Mouse (Mus musculus): ENCODE measurements at regions not wholly inside any gene's neighbourhood (a gene's known extent, or its start where the extent isn't known, plus 50 kb on each side); places are given as distances from the start of the nearest gene placed in this dataset.
A peak's percentile ranks its signal among the peaks of the same experiment; 100 is the strongest.

DNA sequence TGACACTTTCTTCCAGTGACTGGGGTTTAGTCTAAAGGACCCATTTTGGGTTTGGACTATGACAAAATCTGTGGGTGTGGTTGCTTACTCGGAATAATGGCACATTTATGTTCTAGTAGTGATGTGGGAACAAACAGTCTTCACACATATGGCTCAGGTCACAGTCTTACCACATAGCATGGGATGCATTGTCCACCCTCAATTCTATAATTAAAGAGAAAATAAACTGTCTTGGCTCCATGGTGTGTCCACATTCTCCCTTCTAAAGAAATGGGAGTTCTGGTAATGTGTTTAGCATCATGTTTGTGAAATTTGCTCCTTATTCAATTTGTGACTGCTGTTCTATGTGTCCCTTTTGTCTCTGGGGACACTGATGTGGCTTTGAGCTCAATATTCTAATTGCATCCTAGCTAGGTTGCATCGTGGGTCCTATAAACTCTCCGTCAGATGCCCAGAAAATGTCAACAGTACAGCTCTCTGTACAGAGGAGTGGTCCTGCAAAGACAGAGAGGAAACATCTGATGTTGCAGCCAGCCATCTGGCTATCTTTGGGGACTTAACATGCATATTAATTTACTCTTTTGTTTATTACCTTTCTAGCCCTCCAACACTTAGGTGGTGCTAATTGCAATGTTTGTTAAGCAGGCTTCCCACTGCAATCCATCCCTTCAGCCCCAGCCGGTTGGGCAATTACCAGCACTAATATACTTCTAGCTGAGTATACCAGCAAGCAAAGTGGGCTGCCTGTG lies 369.5 kb upstream of the Slc30a5 start:
- peaks cover 6% of the 10 kb centered on the region for H3K27me3 ChIP-seq
- no peaks in the 10 kb centered on the region for H3K9me3 ChIP-seq
- H3K36me3 ChIP-seq, result no peaks in the 10 kb centered on the region
- no peaks in the 10 kb centered on the region for H3K4me1 ChIP-seq
- WGBS, result 48% methylated on average over 4 of the region's 4 CpGs
- H3K9ac ChIP-seq, result no peak overlapping the region
- H3K4me3 ChIP-seq, result no peak overlapping the region
- no peak overlapping the region for H3K4me2 ChIP-seq (replicated peaks)
- ATAC-seq (ENCODE audit: low FRiP score, low read depth), result no peak
- H3K27ac ChIP-seq, result no peak overlapping the region

- WGBS, result 73% methylated on average over 7 of the region's 7 CpGs
- H3K4me1 ChIP-seq, result peaks cover 6% of the 10 kb centered on the region
- ATAC-seq (ENCODE audit: low FRiP score, low read depth), result no peak
These were observed 357.1 kb upstream of the Slc30a5 start for GRCm38 (mm10) chr13:101190249-101190830.

DNA sequence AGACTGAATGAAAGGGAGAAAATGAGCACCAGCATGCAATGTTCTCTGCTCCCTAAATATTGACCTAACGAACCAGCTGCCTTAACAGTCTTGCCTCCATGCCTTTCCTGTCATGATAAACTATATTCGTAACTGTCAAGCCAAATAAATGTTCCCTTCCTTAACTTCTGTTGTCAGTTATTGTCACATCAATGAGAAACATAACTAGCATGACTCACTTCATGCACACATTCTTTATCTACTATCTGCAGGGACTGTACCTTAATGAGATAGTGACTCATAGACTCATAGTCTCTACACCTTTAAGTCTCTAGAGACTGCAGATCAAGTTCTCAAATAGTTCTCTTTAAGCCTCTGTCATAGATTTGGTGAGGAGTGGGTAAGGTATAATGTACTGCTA lies 349.2 kb upstream of the Slc30a5 start:
- Histone ChIP-seq H3K36me3 (no peaks in the 10 kb centered on the region), H3K9ac (no peak overlapping the region), H3K4me2 (replicated peaks) (no peak overlapping the region), H3K27ac (no peak overlapping the region), H3K9me3 (no peaks in the 10 kb centered on the region), H3K4me1 (no peaks in the 10 kb centered on the region), H3K4me3 (no peak overlapping the region), H3K27me3 (peaks cover 4% of the 10 kb centered on the region; the same call in 1 of the 2 replicates)
- ATAC-seq (ENCODE audit: low FRiP score, low read depth), result no peak
- WGBS, result 84% methylated on average over 2 of the region's 2 CpGs

More at GRCm38 (mm10) chr13:101190249-101190830, 357.1 kb upstream of the Slc30a5 start:
- H3K27ac ChIP-seq, result no peak overlapping the region
- H3K9ac ChIP-seq, result no peak overlapping the region
- H3K36me3 ChIP-seq, result no peaks in the 10 kb centered on the region
- no peaks in the 10 kb centered on the region for H3K9me3 ChIP-seq
- peaks cover 6% of the 10 kb centered on the region; the same call in 1 of the 2 replicates for H3K27me3 ChIP-seq
- H3K4me3 ChIP-seq, result no peak overlapping the region
- no peak overlapping the region for H3K4me2 ChIP-seq (replicated peaks)

GRCm38 (mm10) chr13:101175017-101175689 lies 341.9 kb upstream of the Slc30a5 start:
- 68% methylated on average over 8 of the region's 8 CpGs for WGBS
- Histone ChIP-seq H3K9ac (no peak overlapping the region), H3K4me3 (no peak overlapping the region), H3K9me3 (no peaks in the 10 kb centered on the region), H3K27me3 (no peaks in the 10 kb centered on the region), H3K27ac (no peak overlapping the region), H3K36me3 (no peaks in the 10 kb centered on the region), H3K4me2 (replicated peaks) (no peak overlapping the region), H3K4me1 (no peaks in the 10 kb centered on the region)
- ATAC-seq (ENCODE audit: low FRiP score, low read depth), result no peak

GRCm38 (mm10) chr13:101161768-101162167 lies 328.5 kb upstream of the Slc30a5 start:
- no peaks in the 10 kb centered on the region for H3K27me3 ChIP-seq
- no peak for ATAC-seq (ENCODE audit: low FRiP score, low read depth)
- H3K4me1 ChIP-seq, result peaks cover 12% of the 10 kb centered on the region; the same call in 1 of the 2 replicates
- H3K9ac ChIP-seq, result no peak overlapping the region
- H3K4me2 ChIP-seq (replicated peaks), result no peak overlapping the region
- 56% methylated on average over 2 of the region's 2 CpGs for WGBS
- H3K27ac ChIP-seq, result no peak overlapping the region
- H3K9me3 ChIP-seq, result no peaks in the 10 kb centered on the region
- no peaks in the 10 kb centered on the region for H3K36me3 ChIP-seq
- no peak overlapping the region for H3K4me3 ChIP-seq

DNA sequence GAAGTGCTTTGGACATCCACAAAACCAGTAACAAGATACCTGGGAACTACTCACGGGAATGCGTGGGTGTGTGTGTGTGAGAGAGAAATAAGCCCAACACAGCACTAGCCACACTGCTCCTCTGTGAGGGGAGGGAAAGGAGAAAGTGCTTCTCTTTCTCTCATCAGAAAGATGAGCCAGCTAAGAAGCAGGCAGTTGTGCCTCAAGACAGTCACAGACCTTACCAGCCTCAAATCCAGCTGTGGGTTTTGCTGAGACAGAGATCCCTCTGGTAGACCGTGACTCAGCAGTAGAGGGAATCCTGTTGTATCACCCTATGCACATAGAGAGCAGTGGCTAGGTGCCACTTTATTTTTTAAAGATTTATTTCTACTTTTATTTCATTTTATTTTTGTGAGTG lies 326.7 kb upstream of the Slc30a5 start:
- H3K27me3 ChIP-seq, result no peaks in the 10 kb centered on the region
- ATAC-seq (ENCODE audit: low FRiP score, low read depth), result no peak
- H3K4me3 ChIP-seq, result no peak overlapping the region
- H3K4me1 ChIP-seq, result peaks cover 12% of the 10 kb centered on the region; the same call in 1 of the 2 replicates
- no peak overlapping the region for H3K4me2 ChIP-seq (replicated peaks)
- WGBS, result 62% methylated on average over 3 of the region's 3 CpGs
- no peak overlapping the region for H3K27ac ChIP-seq
- H3K9ac ChIP-seq, result no peak overlapping the region
- no peaks in the 10 kb centered on the region for H3K36me3 ChIP-seq
- H3K9me3 ChIP-seq, result no peaks in the 10 kb centered on the region

GRCm38 (mm10) chr13:101153760-101154159 lies 320.5 kb upstream of the Slc30a5 start:
- Histone ChIP-seq H3K36me3 (no peaks in the 10 kb centered on the region), H3K4me2 (replicated peaks) (no peak overlapping the region)
- ATAC-seq (ENCODE audit: low FRiP score, low read depth), result no peak

DNA sequence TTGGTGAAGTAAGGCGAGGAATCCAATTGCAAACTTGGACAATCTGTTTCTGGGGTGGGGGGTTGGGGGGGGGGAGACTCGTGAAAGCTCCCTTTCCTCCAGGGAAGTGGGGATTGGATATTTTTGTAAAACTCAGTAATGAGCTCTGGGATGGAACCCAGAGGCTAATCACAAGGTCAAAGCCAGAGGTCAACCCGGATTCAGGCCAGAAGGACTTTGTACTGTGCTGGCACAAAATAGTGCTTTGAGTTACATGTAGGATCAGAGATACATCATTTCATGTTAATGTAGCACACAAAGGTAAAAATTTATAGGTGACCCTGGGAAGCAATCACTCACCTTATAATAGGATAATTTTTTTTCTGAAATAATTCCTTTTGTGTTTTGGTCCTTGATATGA lies 309.5 kb upstream of the Slc30a5 start:
- no peaks in the 10 kb centered on the region for H3K4me1 ChIP-seq
- H3K27ac ChIP-seq, result no peak overlapping the region
- H3K9me3 ChIP-seq, result no peaks in the 10 kb centered on the region
- no peaks in the 10 kb centered on the region for H3K36me3 ChIP-seq
- no peak overlapping the region for H3K4me2 ChIP-seq (replicated peaks)
- no peaks in the 10 kb centered on the region for H3K27me3 ChIP-seq
- 54% methylated on average over 3 of the region's 3 CpGs for WGBS
- no peak overlapping the region for H3K4me3 ChIP-seq
- no peak for ATAC-seq (ENCODE audit: low FRiP score, low read depth)
- no peak overlapping the region for H3K9ac ChIP-seq

More at GRCm38 (mm10) chr13:101153760-101154159, 320.5 kb upstream of the Slc30a5 start:
- H3K9ac ChIP-seq, result no peak overlapping the region
- H3K4me1 ChIP-seq, result no peaks in the 10 kb centered on the region
- H3K9me3 ChIP-seq, result no peaks in the 10 kb centered on the region
- H3K27me3 ChIP-seq, result no peaks in the 10 kb centered on the region
- H3K27ac ChIP-seq, result no peak overlapping the region
- no peak overlapping the region for H3K4me3 ChIP-seq

DNA sequence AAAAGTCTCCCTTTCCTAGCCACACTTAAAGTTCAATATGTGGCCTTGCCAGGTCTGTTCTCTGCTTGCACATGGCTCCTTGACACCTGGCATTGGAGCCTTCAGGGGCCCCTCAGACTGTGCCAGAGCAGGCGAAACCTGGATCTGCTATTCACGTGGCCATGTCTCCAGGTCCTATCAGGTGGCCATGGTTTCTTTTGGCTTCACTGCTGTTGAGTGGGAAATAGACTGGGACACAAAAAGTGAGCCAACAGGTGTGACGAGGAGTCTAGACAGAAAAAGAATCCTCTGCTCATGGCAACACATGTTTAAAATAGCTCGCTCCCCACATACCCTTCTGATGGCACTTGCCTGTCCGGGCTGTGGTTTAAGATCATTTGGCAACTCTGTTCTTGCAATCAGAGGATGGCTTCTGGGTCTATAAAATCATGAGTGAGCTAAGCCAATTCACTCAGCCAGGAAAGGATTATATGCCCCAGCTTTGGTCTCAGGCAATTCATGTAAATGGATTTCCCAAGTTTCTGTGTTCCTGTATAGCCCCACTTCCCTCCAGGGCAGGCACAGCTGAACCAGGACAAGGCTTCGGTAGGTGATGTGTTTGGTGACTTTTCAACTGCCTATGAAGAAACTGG lies 309.0 kb upstream of the Slc30a5 start:
- Histone ChIP-seq H3K4me2 (replicated peaks) (no peak overlapping the region), H3K4me1 (no peaks in the 10 kb centered on the region), H3K9me3 (no peaks in the 10 kb centered on the region), H3K4me3 (no peak overlapping the region), H3K27ac (no peak overlapping the region), H3K36me3 (no peaks in the 10 kb centered on the region), H3K27me3 (no peaks in the 10 kb centered on the region), H3K9ac (no peak overlapping the region)
- ATAC-seq (ENCODE audit: low FRiP score, low read depth), result peak; percentile 19; the same call in 1 of the 2 replicates
- WGBS, result 64% methylated on average over 6 of the region's 6 CpGs

DNA sequence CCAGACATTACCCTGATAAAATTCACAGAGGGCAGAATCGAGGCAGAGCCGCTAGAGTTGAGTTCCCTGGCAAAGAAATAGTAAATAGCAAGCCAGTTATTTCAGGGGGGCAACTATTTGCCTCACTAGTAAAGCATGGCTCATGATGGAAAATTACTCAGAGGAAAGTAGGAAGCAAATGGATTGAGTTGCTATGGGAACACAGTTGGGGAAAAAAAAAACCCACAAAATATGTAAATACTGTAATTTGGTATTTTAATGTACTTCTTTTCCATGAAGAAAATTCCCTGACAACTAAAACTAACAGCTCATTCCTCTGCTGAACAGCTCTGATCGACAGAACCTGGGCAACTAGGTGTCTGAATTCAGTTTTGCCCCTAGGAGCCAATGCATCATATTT lies 296.2 kb upstream of the Slc30a5 start:
- ATAC-seq (ENCODE audit: low FRiP score, low read depth), result no peak
- Histone ChIP-seq H3K4me3 (no peak overlapping the region), H3K27me3 (no peaks in the 10 kb centered on the region), H3K9ac (no peak overlapping the region), H3K4me1 (no peaks in the 10 kb centered on the region), H3K27ac (no peak overlapping the region), H3K36me3 (no peaks in the 10 kb centered on the region), H3K4me2 (replicated peaks) (no peak overlapping the region), H3K9me3 (peaks cover 5% of the 10 kb centered on the region; the same call in 1 of the 2 replicates)
- WGBS, result 84% methylated on average over 3 of the region's 3 CpGs

- Histone ChIP-seq H3K4me2 (replicated peaks) (no peak overlapping the region), H3K27ac (no peak overlapping the region), H3K9ac (no peak overlapping the region), H3K9me3 (no peaks in the 10 kb centered on the region), H3K36me3 (no peaks in the 10 kb centered on the region), H3K4me3 (no peak overlapping the region), H3K4me1 (no peaks in the 10 kb centered on the region), H3K27me3 (no peaks in the 10 kb centered on the region)
- WGBS, result 81% methylated on average over 2 of the region's 2 CpGs
- no peak for ATAC-seq (ENCODE audit: low FRiP score, low read depth)
These were observed 294.6 kb upstream of the Slc30a5 start for GRCm38 (mm10) chr13:101127808-101128207.

- Histone ChIP-seq H3K9me3 (no peaks in the 10 kb centered on the region), H3K4me3 (no peak overlapping the region), H3K27ac (no peak overlapping the region), H3K4me1 (no peaks in the 10 kb centered on the region), H3K36me3 (no peaks in the 10 kb centered on the region), H3K4me2 (replicated peaks) (no peak overlapping the region), H3K9ac (no peak overlapping the region), H3K27me3 (no peaks in the 10 kb centered on the region)
- ATAC-seq (ENCODE audit: low FRiP score, low read depth), result no peak
- WGBS, result 72% methylated on average over 3 of the region's 3 CpGs
These were observed 294.0 kb upstream of the Slc30a5 start for GRCm38 (mm10) chr13:101127262-101127661.
